Mouse (Mus musculus) forebrain, postnatal 0 days (tissue): Measurements from ENCODE around the gene Myh6. TPM values are rescaled to one million over a fixed set of nuclear protein-coding genes. Genes with fewer than 3 reads are reported as not detected.
"Not testable (repeated sequence)": the region's sequence is repeated elsewhere in the genome, so short reads cannot be mapped to it uniquely, and the experiment has no call there.

Source experiments
- ATAC-seq: fragments of 200-750 bp; cut with Nextera tagmentation; 2 replicates; pipeline ENCODE4 v1.8.0; 2017; ENCODE audit warnings: mild to moderate bottlenecking, moderate library complexity
- DNase-seq: peaks from one replicate; pipeline ENCODE4 v3.0.0-alpha.2; 2015
- H3K27ac ChIP-seq: fragments of 300-500 bp; sonication (generic); 2 replicates; pipeline ENCODE4 v1.5.1; 2014; ENCODE audit warnings: low read depth, mild to moderate bottlenecking, antibody characterized with exemption, low read length, moderate library complexity, mixed read lengths
- H3K27me3 ChIP-seq: fragments of 300-500 bp; sonication (generic); 2 replicates; pipeline ENCODE4 v1.6.1; 2014; ENCODE audit warnings: mild to moderate bottlenecking, low read length, mixed read lengths; ENCODE audit not compliant: insufficient read depth
- H3K36me3 ChIP-seq: fragments of 300-500 bp; sonication (generic); 2 replicates; pipeline ENCODE4 v1.6.1; 2014; ENCODE audit warnings: mild to moderate bottlenecking, moderate library complexity; ENCODE audit not compliant: insufficient read depth
- H3K4me1 ChIP-seq: fragments of 300-500 bp; sonication (generic); 2 replicates; pipeline ENCODE4 v1.6.1; 2014; ENCODE audit warnings: antibody characterized with exemption; ENCODE audit not compliant: insufficient read depth
- H3K4me2 ChIP-seq: fragments of 300-500 bp; sonication (generic); 2 replicates; pipeline ENCODE4 v1.6.1; 2014; ENCODE audit warnings: low read depth, mild to moderate bottlenecking, moderate library complexity
- H3K4me3 ChIP-seq: fragments of 300-500 bp; sonication (generic); 2 replicates; pipeline ENCODE4 v1.5.1; 2014; ENCODE audit warnings: low read depth, low read length, mixed read lengths
- H3K9ac ChIP-seq: fragments of 300-500 bp; sonication (generic); 2 replicates; pipeline ENCODE4 v1.6.1; 2014; ENCODE audit warnings: mild to moderate bottlenecking
- H3K9me3 ChIP-seq: fragments of 300-500 bp; sonication (generic); 2 replicates; pipeline ENCODE4 v1.6.1; 2016; ENCODE audit warnings: low read length
- CTCF ChIP-seq: sonication (generic); IDR thresholded peaks from 2 replicates; pipeline ENCODE4 v1.5.1; 2016; ENCODE audit warnings: antibody characterized with exemption, control low read depth, low read depth
- WGBS: fragments of 180-500 bp; shearing (Covaris S2); extraction: QIAGEN DNeasy Blood & Tissue Kit; methylation state at CpG from one replicate; pipeline ENCODE4 v1.1.7; 2014; 5-methylcytosine and 5-hydroxymethylcytosine counted together
- polyA plus RNA-seq: library from polyadenylated mRNA; unstranded; fragments of >200 nt; fragmentation: Nextera tagmentation; extraction: Ambion mirVana; gene quantifications from 2 replicates; pipeline ENCODE4 v1.2.1, GENCODE M21; 2015
- total RNA-seq: library from RNA; depleted of rRNA; stranded (reverse); fragments of >200 nt; gene quantifications from 2 replicates; pipeline ENCODE4 v1.2.3, GENCODE M21; 2014

Myh6 gene
- total and polyA plus RNA-seq, 2 experiments from 2014 or later, result 2.3 to 5.8 TPM

- H3K36me3 ChIP-seq, result no peaks in the 10 kb centered on the region
- WGBS, result 64% methylated on average over 12 of the region's 12 CpGs
- ATAC-seq, result no peak
Measured at GRCm38 (mm10) chr14:54950493-54950892, 16.2 kb downstream of the Myh6 start.

GRCm38 (mm10) chr14:54948781-54949180 lies 17.9 kb downstream of the Myh6 start:
- H3K9ac ChIP-seq, result no peak overlapping the region
- H3K27me3 ChIP-seq, result no peaks in the 10 kb centered on the region

More at GRCm38 (mm10) chr14:54950493-54950892, 16.2 kb downstream of the Myh6 start:
- H3K9ac ChIP-seq, result no peak overlapping the region
- no peak overlapping the region for H3K4me3 ChIP-seq
- H3K27ac ChIP-seq, result no peak overlapping the region
- TF ChIP-seq CTCF, result no peak
- H3K27me3 ChIP-seq, result no peaks in the 10 kb centered on the region
- no peak overlapping the region for H3K4me2 ChIP-seq
- no peaks in the 10 kb centered on the region for H3K9me3 ChIP-seq
- DNase-seq, result no peak
- no peaks in the 10 kb centered on the region for H3K4me1 ChIP-seq

GRCm38 (mm10) chr14:54947008-54947407 lies 19.7 kb downstream of the Myh6 start:
- ATAC-seq, H3K4me2 ChIP-seq, H3K9me3 ChIP-seq, H3K27ac ChIP-seq, H3K27me3 ChIP-seq, H3K9ac ChIP-seq, H3K4me3 ChIP-seq, H3K4me1 ChIP-seq, H3K36me3 ChIP-seq, DNase-seq: not testable (repeated sequence)
- 87% methylated on average over 10 of the region's 11 CpGs for WGBS

More at GRCm38 (mm10) chr14:54948781-54949180, 17.9 kb downstream of the Myh6 start:
- ATAC-seq (no peak), DNase-seq (no peak)
- Histone ChIP-seq H3K36me3 (no peaks in the 10 kb centered on the region), H3K4me2 (no peak overlapping the region), H3K27ac (no peak overlapping the region), H3K9me3 (no peaks in the 10 kb centered on the region), H3K4me1 (no peaks in the 10 kb centered on the region), H3K4me3 (no peak overlapping the region)
- TF ChIP-seq CTCF, result no peak
- WGBS, result 89% methylated on average over 9 of the region's 9 CpGs

- WGBS, result 81% methylated on average over 19 of the region's 19 CpGs
- Histone ChIP-seq H3K36me3 (no peaks in the 10 kb centered on the region), H3K4me3 (no peak overlapping the region), H3K4me2 (no peak overlapping the region), H3K4me1 (no peaks in the 10 kb centered on the region), H3K9ac (no peak overlapping the region), H3K9me3 (no peaks in the 10 kb centered on the region), H3K27me3 (no peaks in the 10 kb centered on the region), H3K27ac (no peak overlapping the region)
- DNase-seq (no peak), ATAC-seq (no peak)
- no peak for TF ChIP-seq CTCF
Measured at GRCm38 (mm10) chr14:54945975-54946704, 20.6 kb downstream of the Myh6 start.

GRCm38 (mm10) chr14:54944939-54945338 lies 21.8 kb downstream of the Myh6 start:
- Histone ChIP-seq H3K4me2 (no peak overlapping the region), H3K36me3 (no peaks in the 10 kb centered on the region), H3K9ac (no peak overlapping the region), H3K9me3 (no peaks in the 10 kb centered on the region), H3K27me3 (no peaks in the 10 kb centered on the region), H3K4me1 (no peaks in the 10 kb centered on the region), H3K27ac (no peak overlapping the region), H3K4me3 (no peak overlapping the region)
- WGBS, result 82% methylated on average over 2 of the region's 2 CpGs
- TF ChIP-seq CTCF, result no peak
- DNase-seq (no peak), ATAC-seq (no peak)

- no peaks in the 10 kb centered on the region for H3K36me3 ChIP-seq
- H3K9ac ChIP-seq, result no peak overlapping the region
- TF ChIP-seq CTCF, result no peak
- no peaks in the 10 kb centered on the region for H3K9me3 ChIP-seq
- no peaks in the 10 kb centered on the region for H3K27me3 ChIP-seq
- H3K4me1 ChIP-seq, result no peaks in the 10 kb centered on the region
- WGBS, result 96% methylated on average over 7 of the region's 7 CpGs
- H3K4me2 ChIP-seq, result no peak overlapping the region
- no peak overlapping the region for H3K4me3 ChIP-seq
- no peak overlapping the region for H3K27ac ChIP-seq
- no peak for DNase-seq
- no peak for ATAC-seq
Measured at GRCm38 (mm10) chr14:54943971-54944370, 22.8 kb downstream of the Myh6 start.

- Histone ChIP-seq H3K4me2 (no peak overlapping the region), H3K27ac (no peak overlapping the region), H3K4me3 (no peak overlapping the region), H3K36me3 (no peaks in the 10 kb centered on the region), H3K9ac (no peak overlapping the region), H3K9me3 (no peaks in the 10 kb centered on the region), H3K4me1 (no peaks in the 10 kb centered on the region), H3K27me3 (no peaks in the 10 kb centered on the region)
- no peak for TF ChIP-seq CTCF
- ATAC-seq (no peak), DNase-seq (no peak)
- WGBS, result 86% methylated on average over 8 of the region's 8 CpGs
Measured at GRCm38 (mm10) chr14:54942479-54942878, 24.2 kb downstream of the Myh6 start.
